Mouse (Mus musculus) effector memory CD4-positive, alpha-beta T cell, adult 7 months (primary cell): ENCODE data around the gene Kif23. TPM values are rescaled to one million over a fixed set of nuclear protein-coding genes. Genes with fewer than 3 reads are reported as not detected.

Experiments used
- polyA plus RNA-seq: library from polyadenylated mRNA; unstranded; fragments of 100-300 nt; shearing (Covaris generic); gene quantifications from one replicate; pipeline ENCODE4 v1.2.1, GENCODE M21; 2017

Kif23 gene
- 8.7 TPM for polyA plus RNA-seq

DNA sequence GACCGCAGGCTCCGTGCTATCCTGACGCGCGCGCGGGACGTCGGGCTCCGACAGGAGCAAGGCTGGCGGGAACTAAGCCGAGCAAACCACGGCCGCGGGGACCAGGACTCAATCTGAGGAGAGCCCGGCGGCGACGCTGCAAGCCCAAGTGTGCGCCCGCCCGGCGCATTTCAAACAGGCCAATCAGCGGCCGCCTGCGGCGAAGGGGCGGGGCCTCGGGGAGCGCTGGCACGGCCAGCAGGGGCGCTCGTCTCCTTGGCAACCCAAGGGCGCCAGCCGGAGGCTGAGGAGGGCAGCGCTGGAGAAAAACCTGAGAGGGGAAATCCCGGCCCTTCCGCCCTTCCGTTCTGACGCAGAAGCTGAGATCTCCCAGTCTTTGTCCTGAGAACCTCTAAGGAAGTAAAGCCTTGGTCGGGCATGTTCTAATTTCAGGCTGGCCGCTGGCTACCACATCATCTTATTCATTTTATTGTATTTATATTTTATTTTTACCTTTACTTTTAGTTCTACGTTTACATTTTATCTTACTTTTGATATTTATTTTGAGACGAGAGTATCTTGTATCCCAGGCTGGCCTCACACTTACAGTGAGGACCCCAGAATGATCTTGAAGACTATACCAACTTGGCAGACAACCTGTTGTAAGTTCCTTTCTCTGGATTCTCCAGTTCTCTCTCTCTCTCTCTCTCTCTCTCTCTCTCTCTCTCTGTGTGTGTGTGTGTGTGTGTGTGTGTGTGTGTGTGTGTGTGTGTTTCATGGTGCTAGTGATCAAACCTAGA is at the start of gene Kif23:
Kif23 (minus strand) TSS at position 152 of the 779 bp plus-strand sequence.

GRCm38 (mm10) chr9:61914203-61914916 is 32.2 kb downstream of the Kif23 start, which contains the start of gene Rplp1:
Gene Rplp1, minus strand, starts transcription at chr9:61914542.

Other genes with a start within 250 kb of the Kif23 start
- 1,662 TPM for gene Rplp1, start 32.2 kb downstream of the Kif23 start, polyA plus RNA-seq
- gene Paqr5, start 80.1 kb upstream of the Kif23 start, polyA plus RNA-seq: 0.51 TPM
- 10.1 TPM for gene Glce, start 175.9 kb upstream of the Kif23 start, polyA plus RNA-seq